Mouse (Mus musculus) kidney, embryonic 14.5 days (tissue): Measurements from ENCODE around the gene Adipoq. TPM values are rescaled to one million over a fixed set of nuclear protein-coding genes. Genes with fewer than 3 reads are reported as not detected.
"Not testable (repeated sequence)": the region's sequence is repeated elsewhere in the genome, so short reads cannot be mapped to it uniquely, and the experiment has no call there.

ENCODE experiments used
- ATAC-seq: fragments of 200-750 bp; cut with Nextera tagmentation; 2 replicates; pipeline ENCODE4 v1.8.0; 2017; ENCODE audit warnings: moderate number of reproducible peaks, mild to moderate bottlenecking, moderate TSS enrichment, moderate library complexity; ENCODE audit not compliant: low FRiP score, low TSS enrichment
- H3K27ac ChIP-seq: fragments of 300-500 bp; sonication (generic); 2 replicates; pipeline ENCODE4 v1.5.1; 2014; ENCODE audit warnings: low read depth, mild to moderate bottlenecking, low read length, moderate library complexity, mixed read lengths
- H3K27me3 ChIP-seq: fragments of 300-500 bp; sonication (generic); 2 replicates; pipeline ENCODE4 v1.6.1; 2014; ENCODE audit warnings: mild to moderate bottlenecking, low read length; ENCODE audit not compliant: control insufficient read depth, insufficient read depth
- H3K36me3 ChIP-seq: fragments of 300-500 bp; sonication (generic); 2 replicates; pipeline ENCODE4 v1.6.1; 2014; ENCODE audit warnings: low read length, mixed read lengths; ENCODE audit not compliant: control insufficient read depth, insufficient read depth
- H3K4me1 ChIP-seq: fragments of 300-500 bp; sonication (generic); 2 replicates; pipeline ENCODE4 v1.6.1; 2014; ENCODE audit warnings: low read length, mixed read lengths; ENCODE audit not compliant: control insufficient read depth, insufficient read depth
- H3K4me2 ChIP-seq: fragments of 300-500 bp; sonication (generic); replicated peaks from 2 replicates; pipeline ENCODE4 v1.6.1; 2014; ENCODE audit warnings: low read depth, mild to moderate bottlenecking, low read length
- H3K4me3 ChIP-seq: fragments of 300-500 bp; sonication (generic); 2 replicates; pipeline ENCODE4 v1.5.1; 2014; ENCODE audit warnings: mild to moderate bottlenecking, low read length
- H3K9ac ChIP-seq: fragments of 300-500 bp; sonication (generic); 2 replicates; pipeline ENCODE4 v1.6.1; 2014; ENCODE audit warnings: low read depth, mild to moderate bottlenecking, low read length, moderate library complexity
- H3K9me3 ChIP-seq: fragments of 300-500 bp; sonication (generic); 2 replicates; pipeline ENCODE4 v1.6.1; 2016; ENCODE audit warnings: low read length; ENCODE audit not compliant: control insufficient read depth
- WGBS: fragments of 180-500 bp; shearing (Covaris S2); extraction: QIAGEN DNeasy Blood & Tissue Kit; methylation state at CpG from one replicate; pipeline ENCODE4 v1.1.7; 2014; 5-methylcytosine and 5-hydroxymethylcytosine counted together
- polyA plus RNA-seq: library from polyadenylated mRNA; unstranded; fragments of >200 nt; fragmentation: Nextera tagmentation; extraction: Ambion mirVana; gene quantifications from 2 replicates; pipeline ENCODE4 v1.2.1, GENCODE M21; 2014

The Adipoq gene
- polyA plus RNA-seq, 1 experiment from 2014 or later: not detected

DNA sequence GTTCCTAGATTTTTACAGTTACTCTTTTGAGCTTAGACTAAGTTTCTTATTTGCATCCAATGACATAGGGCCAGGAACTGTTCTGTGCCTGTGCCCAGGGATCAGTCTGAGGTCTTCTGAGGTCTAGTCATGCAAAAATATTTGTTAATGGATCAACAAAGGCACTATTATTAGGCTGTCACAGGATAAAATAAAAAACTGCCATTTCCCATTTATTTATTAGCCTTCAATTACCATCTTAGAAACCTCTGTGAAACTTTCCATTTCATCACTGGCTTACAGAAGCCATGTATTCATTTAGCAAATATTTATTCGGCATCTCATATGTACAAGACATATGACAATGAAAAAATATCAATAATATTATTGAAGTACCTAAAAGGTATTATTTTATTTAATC, 20.3 kb downstream of the Adipoq start:
- Histone ChIP-seq H3K4me3 (no peak overlapping the region), H3K27ac (no peak overlapping the region), H3K4me2 (no peak overlapping the region), H3K9ac (no peak overlapping the region), H3K36me3 (no peaks in the 10 kb centered on the region), H3K27me3 (no peaks in the 10 kb centered on the region), H3K4me1 (no peaks in the 10 kb centered on the region), H3K9me3 (no peaks in the 10 kb centered on the region)
- ATAC-seq: no peak
- 91% methylated on average over 1 of the region's 1 CpGs for WGBS

DNA sequence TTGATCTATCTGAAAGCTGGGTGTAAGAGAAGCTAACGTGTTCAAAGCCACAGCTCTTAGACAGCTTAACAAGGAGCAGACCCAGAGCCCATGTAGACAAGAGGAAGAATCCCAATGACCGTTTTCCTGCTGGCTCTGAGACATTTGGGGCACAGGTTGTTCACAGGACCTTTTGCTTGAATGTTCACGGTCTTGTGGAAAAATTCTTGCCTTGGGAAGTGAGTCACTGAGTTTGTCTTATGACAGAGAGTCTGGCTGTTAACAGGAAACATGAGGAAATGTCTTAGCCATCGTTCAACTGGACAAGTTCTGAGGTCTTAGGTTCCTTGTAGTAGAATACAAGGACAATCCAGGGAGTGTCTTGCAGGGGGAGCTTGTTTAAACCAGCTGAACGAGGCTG, 20.7 kb downstream of the Adipoq start:
- no peaks in the 10 kb centered on the region for H3K9me3 ChIP-seq
- H3K9ac ChIP-seq: no peak overlapping the region
- WGBS: 56% methylated on average over 5 of the region's 5 CpGs
- no peaks in the 10 kb centered on the region for H3K36me3 ChIP-seq
- no peaks in the 10 kb centered on the region for H3K27me3 ChIP-seq
- H3K4me2 ChIP-seq: no peak overlapping the region
- no peak overlapping the region for H3K27ac ChIP-seq
- H3K4me3 ChIP-seq: no peak overlapping the region
- ATAC-seq: no peak
- H3K4me1 ChIP-seq: no peaks in the 10 kb centered on the region

DNA sequence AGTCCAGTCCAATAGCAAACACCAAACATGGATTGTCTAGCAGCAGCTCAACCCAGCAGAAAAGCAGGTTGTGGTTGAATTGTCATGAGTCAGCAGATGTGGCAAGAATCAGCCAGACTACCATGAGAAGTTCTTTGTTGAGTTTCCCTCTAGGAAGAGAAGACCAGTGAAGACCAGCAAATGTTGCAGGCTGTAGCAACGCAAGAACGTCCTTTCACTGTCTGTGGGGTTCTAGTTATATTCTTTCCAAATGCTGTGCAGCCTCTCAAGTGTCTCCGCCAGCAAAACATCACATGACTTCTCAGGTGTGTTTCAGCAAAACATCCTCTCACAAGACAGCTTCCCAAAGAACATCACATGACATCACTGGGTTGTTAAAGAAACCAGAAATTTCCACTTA, 24.5 kb downstream of the Adipoq start:
- Histone ChIP-seq H3K27ac (no peak overlapping the region), H3K4me3 (no peak overlapping the region), H3K36me3 (no peaks in the 10 kb centered on the region), H3K9ac (no peak overlapping the region), H3K4me1 (no peaks in the 10 kb centered on the region), H3K9me3 (no peaks in the 10 kb centered on the region), H3K27me3 (no peaks in the 10 kb centered on the region), H3K4me2 (no peak overlapping the region)
- no peak for ATAC-seq
- 90% methylated on average over 3 of the region's 3 CpGs for WGBS

DNA sequence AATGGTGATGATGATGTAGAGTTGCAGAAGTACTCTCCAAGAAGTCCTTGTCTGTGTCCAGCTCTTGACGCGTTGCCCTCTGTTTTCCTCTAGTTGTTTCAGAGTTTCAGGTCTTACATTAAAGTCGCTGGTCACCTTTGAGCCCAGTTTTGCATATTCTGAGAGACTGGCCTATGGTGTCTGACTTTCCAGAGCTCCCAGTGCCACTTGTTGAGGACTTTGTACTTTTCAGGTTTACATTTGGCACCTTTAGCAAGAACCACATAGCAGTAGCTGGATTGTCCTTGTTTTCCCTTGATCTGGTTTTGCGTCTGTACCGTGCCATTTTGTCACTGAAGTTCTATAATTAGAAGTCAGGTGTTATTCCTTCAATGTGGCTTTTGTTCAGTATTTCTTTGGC, 27.6 kb downstream of the Adipoq start:
- ATAC-seq: no peak
- Histone ChIP-seq H3K9ac (no peak overlapping the region), H3K9me3 (no peaks in the 10 kb centered on the region), H3K4me1 (no peaks in the 10 kb centered on the region), H3K36me3 (no peaks in the 10 kb centered on the region), H3K27me3 (no peaks in the 10 kb centered on the region), H3K27ac (no peak overlapping the region), H3K4me3 (no peak overlapping the region), H3K4me2 (no peak overlapping the region)
- WGBS: 91% methylated on average over 5 of the region's 5 CpGs

DNA sequence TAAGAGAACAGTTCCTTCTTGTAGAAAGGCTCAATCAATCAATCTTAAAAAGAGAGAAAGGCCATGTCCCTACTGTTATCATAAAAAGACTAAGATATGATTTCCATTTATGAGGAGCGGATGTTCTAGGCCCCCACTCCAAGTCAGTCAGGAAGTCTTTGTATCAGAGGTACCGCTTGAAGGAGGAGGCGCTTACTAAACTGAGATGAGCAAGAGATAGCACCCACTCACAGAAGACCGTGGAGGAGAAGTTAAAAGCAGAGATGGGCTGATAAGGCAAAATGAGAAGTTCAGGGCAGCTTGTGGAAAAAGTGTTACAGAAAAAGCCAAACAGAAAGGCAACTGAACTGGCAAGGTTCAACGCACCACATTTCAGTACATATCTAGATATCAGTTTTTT, 28.5 kb downstream of the Adipoq start:
- no peak overlapping the region for H3K27ac ChIP-seq
- H3K9ac ChIP-seq: no peak overlapping the region
- no peak for ATAC-seq
- H3K4me2 ChIP-seq: no peak overlapping the region
- 79% methylated on average over 5 of the region's 5 CpGs for WGBS
- H3K36me3 ChIP-seq: no peaks in the 10 kb centered on the region
- H3K4me3 ChIP-seq: no peak overlapping the region
- no peaks in the 10 kb centered on the region for H3K27me3 ChIP-seq
- H3K4me1 ChIP-seq: no peaks in the 10 kb centered on the region
- no peaks in the 10 kb centered on the region for H3K9me3 ChIP-seq

DNA sequence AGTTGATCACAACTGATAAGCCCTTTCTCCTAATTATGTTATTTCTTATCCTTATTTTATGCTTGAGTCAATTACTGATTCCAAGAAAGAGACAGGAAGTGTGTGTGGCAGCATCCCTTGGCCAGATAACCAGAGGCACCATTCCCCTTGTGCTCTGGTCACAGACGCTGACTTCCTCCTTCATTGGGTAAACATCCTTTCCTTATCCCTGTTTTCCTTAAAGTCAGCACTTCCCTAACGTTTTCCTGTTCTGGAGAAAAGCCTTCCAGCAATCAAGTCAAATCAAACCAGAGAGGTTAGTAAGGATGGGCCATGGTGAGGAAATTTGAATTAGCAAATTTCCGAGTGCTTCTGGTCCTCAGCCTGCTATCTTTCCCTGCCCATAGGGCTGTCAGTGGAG, 29.6 kb downstream of the Adipoq start:
- 58% methylated on average over 3 of the region's 3 CpGs for WGBS
- Histone ChIP-seq H3K4me2 (no peak overlapping the region), H3K4me3 (no peak overlapping the region), H3K4me1 (no peaks in the 10 kb centered on the region), H3K9me3 (no peaks in the 10 kb centered on the region), H3K9ac (no peak overlapping the region), H3K27me3 (no peaks in the 10 kb centered on the region), H3K27ac (no peak overlapping the region), H3K36me3 (no peaks in the 10 kb centered on the region)
- no peak for ATAC-seq

DNA sequence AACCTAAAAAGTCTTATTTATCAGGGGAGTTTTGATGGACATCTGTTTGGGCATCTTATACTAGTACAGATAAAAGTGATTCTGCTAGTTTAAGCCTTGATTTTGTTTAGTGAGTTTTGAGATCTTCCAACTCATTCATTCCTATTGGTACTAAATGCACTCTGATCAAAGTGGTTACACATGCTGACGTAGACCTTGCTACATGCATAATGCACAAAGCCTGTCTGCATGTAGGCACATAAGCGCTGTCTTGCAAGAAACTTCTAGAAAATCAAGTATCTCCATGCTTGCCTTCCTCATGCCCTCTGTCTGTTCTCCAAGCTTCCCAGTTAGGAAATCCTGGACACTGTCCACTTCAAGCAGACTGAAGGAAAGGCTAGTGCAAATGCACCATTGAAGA, 31.5 kb downstream of the Adipoq start:
- Histone ChIP-seq H3K27me3 (no peaks in the 10 kb centered on the region), H3K9me3 (no peaks in the 10 kb centered on the region), H3K27ac (no peak overlapping the region), H3K9ac (no peak overlapping the region), H3K4me1 (no peaks in the 10 kb centered on the region), H3K4me3 (no peak overlapping the region), H3K4me2 (no peak overlapping the region), H3K36me3 (no peaks in the 10 kb centered on the region)
- WGBS: 92% methylated on average over 2 of the region's 2 CpGs
- no peak for ATAC-seq

DNA sequence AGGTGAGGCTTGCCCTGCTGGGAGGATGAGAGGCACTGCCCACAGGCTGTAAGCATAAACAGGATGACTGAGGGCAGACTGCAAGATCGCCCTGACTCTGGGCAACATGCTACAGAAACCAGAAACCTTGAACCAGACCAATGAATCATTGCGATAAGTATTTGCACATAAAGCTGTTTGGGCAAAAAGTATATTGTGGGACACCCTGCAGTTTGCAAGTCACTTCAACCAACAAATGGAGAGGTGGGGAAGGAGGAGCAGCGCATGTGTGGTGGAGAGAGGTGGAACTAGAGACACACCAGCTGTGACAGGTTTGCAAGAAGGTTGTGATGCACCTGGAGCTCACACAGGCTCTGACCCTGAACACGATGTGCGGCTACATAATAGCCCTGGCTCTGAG, 32.5 kb downstream of the Adipoq start:
- 80% methylated on average over 5 of the region's 5 CpGs for WGBS
- Histone ChIP-seq H3K4me1 (no peaks in the 10 kb centered on the region), H3K9me3 (no peaks in the 10 kb centered on the region), H3K9ac (no peak overlapping the region), H3K4me2 (no peak overlapping the region), H3K27ac (no peak overlapping the region), H3K36me3 (no peaks in the 10 kb centered on the region), H3K27me3 (no peaks in the 10 kb centered on the region), H3K4me3 (no peak overlapping the region)
- no peak for ATAC-seq

DNA sequence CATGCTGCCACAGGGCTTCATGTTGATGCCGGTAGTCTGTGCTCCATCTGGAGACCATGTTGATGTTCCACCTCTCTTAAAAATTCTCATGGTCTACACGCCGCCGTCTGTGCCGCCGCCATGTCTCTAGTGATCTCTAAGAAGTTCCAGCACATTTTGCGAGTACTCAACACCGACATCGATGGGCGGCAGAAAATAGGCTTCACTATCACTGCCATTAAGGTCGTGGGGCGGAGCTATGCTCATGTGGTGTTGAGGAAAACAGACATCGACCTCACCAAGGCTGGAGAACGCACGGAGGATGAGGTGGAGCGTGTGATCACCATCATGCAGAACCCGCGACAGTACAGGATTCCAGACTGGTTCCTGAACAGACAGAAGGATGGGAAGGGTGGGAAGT, 33.1 kb downstream of the Adipoq start:
- not testable (repeated sequence) for H3K4me3 ChIP-seq

DNA sequence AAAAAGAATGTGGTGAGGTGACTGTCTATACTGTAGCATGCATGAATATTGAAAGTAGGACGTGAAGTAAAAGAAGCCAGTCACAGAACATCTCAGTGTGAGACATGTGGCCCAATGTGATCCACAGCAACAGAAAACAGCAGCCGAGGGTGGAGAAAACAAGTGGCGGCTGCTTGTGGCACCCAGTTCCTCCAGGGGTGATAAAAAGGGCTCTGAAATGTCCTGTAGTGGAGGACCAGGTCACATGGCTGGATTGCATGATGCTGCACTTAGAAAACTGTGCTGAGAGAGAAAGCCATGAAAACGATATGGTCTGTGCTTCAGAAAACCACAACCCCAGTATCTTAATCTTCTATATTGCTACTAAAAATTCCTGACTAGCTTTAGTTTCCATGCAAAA, 34.7 kb downstream of the Adipoq start:
- Histone ChIP-seq H3K27me3 (no peaks in the 10 kb centered on the region), H3K9ac (no peak overlapping the region), H3K27ac (no peak overlapping the region), H3K4me2 (no peak overlapping the region), H3K9me3 (no peaks in the 10 kb centered on the region), H3K4me1 (no peaks in the 10 kb centered on the region), H3K4me3 (no peak overlapping the region), H3K36me3 (no peaks in the 10 kb centered on the region)
- WGBS: 66% methylated on average over 4 of the region's 4 CpGs
- no peak for ATAC-seq

More for the DNA sequence above, 33.1 kb downstream of the Adipoq start:
- not testable (repeated sequence) for H3K27ac ChIP-seq, ATAC-seq, H3K27me3 ChIP-seq, H3K9me3 ChIP-seq, H3K9ac ChIP-seq, H3K4me1 ChIP-seq, H3K4me2 ChIP-seq, H3K36me3 ChIP-seq
- 92% methylated on average over 18 of the region's 18 CpGs for WGBS
